Mouse (Mus musculus) spleen, postnatal 4 days (tissue): ENCODE measurements around the gene Actl6a.
A peak's percentile ranks its signal among the peaks of the same experiment; 100 is the strongest.
"Not testable (repeated sequence)": the region's sequence is repeated elsewhere in the genome, so short reads cannot be mapped to it uniquely, and the experiment has no call there.

Experiments used
- DNase-seq, 2 experiments: peaks; one replicate each; pipeline ENCODE4 v3.0.0; 2022; ENCODE audit warnings: low spot score in 2 of 2

Gene Actl6a

DNA sequence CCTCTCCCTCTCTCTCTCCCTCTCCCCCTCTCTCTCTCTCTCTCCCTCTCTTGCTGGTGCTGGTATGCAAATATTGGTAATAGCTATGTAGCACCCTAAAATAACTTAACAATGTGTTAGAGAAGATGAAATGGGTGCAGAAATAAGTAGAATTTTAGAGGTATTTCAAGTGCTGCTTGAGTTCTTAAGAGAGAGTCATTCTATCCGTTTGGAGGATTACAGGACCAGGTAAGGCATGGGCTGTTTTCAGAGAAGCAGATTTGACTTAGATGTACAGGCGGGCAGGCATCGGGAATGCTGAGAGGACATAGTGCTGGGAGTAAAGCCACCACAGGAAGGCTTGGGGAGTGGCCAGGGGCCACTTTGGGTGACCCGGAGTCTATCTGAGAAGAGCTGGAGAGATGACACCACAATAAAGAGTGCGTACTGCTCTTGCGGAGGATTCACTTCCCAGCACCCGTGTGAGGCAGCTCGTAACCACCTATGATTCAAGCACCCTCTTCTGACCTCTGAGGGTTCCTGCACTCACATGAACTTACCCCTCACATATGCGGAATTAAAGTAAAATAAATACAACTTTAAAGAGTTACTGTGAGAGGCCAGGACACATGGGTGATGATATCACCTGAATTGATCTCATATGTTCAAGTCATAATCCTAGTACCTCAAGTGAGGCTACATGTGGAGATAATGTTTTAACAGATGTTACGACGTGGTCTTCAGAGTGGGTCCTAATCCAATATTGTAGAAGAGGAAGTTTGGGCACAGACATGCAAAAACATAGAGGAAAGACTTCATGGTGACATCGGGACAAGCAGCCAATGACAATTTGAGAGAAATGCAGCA, 11.1 kb upstream of the Actl6a start:
- DNase-seq, result no peak

DNA sequence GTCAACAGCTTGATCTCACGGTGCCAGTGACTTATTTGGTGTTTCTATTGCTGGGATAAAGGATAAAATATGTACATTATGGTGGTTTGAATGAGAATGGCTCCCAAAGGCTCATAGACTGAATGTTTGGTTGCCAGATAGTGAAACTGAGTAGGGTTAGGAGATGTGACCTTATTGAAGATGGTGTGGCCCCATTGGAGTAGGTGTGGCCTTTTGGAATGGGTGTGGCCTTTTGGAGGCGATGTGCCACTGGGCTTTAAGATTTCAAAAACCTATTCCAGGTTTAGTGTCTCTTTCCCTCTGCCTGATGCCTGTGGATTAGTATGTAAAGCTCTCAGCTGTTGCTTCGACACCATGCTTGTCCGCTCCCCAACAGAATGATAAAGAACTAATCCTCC, 10.5 kb upstream of the Actl6a start:
- no peak for DNase-seq

DNA sequence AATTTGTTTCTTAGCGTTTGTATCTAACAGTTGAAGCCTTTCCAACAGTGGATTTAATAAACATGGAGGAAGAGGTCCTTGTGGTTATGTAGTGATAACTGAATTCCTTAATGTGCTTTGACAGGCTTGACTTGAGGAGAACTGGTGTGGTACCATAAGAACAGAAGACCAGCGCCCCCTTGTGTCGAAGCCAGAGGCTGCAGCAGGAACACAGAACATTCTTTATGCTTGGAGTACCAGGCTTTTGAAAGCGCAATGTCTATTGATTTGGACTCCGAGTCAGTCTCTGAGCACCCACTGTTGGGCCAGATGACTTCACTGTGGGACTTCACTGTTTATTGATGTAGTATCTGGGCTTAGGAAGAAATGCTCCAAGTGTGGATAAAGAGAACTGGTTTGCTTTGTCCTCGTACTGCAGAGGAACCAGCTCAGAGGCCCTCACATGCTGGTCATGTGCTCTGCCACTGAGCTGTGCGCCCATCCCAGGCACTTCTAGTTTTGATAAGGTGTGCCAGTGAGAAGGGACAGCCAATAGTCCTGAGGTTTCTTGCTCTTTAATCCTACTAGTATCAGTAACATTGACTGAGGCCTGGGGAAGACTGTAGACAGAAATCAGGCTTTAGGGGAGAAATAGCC, 7.8 kb upstream of the Actl6a start:
- DNase-seq, result peak; percentile 83 to 94

DNA sequence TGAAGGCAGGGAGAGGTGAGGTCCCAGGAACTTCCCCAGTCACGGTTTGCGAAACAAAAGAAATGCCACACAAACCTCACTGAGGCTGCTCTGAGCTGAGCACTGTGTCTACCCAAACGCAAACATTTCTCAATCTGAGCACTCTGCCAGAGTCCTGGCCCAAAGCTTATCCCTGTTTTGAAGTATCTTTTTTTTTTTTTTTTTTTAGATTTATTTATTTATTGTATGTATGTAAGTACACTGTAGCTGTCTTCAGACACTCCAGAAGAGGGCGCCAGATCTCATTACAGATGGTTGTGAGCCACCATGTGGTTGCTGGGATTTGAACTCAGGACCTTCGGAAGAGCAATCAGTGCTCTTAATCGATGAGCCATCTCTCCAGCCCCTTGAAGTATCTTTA, 2.1 kb upstream of the Actl6a start:
- not testable (repeated sequence) for DNase-seq

DNA sequence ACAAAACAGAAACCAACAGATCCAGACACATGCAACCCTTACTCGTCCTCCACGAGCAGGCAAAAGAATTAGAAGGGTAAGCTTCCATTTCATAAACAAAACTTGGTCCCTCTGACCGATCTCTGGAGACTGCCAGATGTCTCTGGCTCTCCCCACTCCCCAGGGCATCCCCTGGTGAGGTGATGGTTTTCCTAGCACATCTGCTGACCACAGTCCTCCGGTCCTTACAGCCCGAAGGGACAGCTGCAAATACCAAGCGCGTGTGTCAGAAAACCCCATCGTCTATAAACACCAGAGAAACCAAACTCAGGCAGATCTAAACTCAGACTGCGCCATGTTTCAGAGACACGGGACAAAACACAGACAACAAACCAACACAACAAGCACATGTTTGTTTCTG, 1.5 kb upstream of the Actl6a start:
- DNase-seq, result not testable (repeated sequence)

DNA sequence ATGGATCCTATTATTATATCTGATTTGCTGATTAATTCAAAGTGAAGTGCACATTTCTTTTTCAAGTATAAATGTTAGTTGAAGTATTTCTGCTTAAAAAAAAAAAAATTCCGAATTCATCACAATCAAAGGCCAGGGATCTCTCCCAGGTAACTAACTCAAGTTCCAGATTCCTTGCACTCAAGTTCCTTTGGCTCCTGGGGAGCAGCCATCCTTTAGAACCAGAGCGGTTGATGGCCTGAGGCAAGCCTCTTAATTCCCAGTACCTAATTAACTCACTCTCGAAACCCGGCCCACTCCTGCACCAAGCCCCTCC, 1.9 kb downstream of the Actl6a start:
- no peak for DNase-seq

DNA sequence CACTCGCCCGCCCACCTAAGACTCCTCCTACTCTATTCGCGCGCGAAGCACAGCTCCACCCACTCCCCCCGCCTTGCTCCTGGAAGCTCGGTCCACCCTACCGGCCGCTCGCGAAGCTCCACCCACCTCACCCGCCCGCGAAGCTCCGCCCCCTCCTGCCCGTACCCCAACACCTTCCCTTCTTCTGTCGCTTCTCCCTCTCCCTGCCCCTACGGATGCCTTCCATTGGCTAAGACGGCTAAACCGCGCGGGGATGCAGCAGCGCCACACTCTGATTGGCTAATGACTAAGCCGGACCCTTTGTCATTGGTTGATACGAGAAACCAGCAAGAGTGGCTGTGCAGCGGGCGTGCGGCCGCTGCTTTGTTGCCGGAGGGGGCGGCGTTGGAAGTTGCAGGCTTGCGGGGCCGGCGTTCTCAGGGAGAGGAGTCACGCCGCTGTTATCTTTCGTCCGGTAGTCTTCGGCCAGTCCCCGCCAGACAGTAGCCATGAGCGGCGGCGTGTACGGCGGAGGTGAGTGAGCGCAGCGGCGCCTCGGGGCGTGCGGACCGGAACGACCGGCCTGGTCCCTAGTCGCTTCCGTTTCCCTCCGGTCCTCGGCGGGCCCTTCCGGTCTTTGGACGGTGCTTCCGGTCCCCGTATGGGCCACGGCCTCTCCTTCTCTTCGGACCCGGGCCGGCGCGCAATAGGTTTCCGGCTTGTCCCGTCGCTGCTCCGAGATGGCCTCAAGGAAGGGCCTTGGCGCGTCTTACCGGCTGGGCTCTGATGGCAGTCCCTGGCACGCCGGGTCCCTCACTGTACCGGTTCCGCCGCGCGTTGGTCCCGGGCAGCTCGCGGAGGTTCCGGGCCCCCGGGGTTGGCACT, 2.5 kb downstream of the Actl6a start:
- peak; percentile 100 for DNase-seq

DNA sequence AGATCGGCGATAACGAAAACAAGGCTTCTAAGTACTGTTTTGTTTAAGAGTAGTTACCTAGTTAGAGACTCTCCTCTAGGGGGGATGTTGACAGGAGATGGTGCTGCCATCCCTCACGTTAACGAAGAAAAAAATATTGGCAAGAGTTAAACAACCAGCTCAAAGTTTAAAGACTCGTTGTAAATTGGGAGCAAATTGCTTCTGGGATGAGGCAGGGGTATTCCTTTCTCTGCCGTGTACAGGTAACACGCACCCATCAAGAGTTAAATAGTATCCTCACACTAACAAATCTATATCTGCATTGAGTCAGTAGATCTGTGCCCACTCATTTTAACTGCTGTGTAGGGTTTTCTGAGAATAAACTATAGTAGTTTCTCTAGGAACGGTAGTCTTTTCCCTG, 3.3 kb downstream of the Actl6a start:
- DNase-seq, result no peak

DNA sequence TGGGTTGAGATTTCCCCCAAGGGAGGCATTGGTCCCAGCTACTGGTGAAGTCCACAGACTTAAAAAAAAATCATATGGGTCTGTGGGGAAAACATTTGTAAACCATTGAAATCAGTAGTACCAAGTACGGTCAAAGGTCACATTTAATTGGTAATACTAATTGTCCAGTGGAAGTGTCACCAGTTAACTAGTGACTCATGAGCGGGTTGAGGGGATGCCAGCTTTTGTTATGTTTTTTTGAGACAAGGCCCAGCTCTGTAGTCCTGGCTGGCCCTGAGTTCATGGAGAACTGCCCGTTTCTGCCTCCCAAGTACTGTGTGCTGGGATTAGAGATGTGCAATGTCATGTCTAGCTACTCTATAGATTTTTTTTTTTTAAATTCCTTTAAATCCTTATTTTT, 7.6 kb downstream of the Actl6a start:
- no peak for DNase-seq

DNA sequence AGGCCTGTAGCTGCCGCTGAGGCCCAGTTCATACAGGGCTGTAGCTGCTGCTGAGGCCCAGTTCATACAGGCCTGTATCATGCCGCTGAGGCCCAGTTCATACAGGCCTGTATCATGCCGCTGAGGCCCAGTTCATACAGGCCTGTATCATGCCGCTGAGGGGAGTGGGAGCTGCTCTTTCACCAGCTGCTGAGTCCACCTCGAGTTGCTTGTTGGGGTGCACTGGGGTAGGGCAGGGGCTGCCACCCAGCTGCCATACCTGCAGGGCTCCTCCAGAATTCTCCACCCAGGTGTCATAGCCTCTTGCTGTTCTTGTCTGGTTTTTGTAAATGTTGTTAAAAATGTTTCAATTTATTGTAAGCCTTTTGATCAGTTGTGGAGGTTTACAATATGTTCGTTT, 11.3 kb downstream of the Actl6a start:
- DNase-seq, result not testable (repeated sequence)

DNA sequence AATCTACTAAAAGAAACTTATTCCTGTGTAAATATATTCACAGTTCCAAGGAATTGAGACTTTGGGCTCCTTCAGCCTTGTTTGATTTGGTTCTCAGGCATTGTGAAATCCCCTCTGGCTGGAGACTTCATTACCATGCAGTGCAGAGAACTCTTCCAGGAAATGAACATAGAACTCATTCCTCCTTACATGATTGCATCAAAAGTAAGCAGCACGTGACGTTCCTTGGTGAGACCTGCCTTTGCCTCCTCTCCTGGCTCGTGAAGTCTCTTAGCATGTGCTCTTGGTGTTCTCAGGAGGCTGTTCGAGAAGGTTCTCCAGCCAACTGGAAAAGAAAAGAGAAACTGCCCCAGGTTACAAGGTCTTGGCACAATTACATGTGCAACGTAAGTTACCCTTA, 12.2 kb downstream of the Actl6a start:
- no peak for DNase-seq

DNA sequence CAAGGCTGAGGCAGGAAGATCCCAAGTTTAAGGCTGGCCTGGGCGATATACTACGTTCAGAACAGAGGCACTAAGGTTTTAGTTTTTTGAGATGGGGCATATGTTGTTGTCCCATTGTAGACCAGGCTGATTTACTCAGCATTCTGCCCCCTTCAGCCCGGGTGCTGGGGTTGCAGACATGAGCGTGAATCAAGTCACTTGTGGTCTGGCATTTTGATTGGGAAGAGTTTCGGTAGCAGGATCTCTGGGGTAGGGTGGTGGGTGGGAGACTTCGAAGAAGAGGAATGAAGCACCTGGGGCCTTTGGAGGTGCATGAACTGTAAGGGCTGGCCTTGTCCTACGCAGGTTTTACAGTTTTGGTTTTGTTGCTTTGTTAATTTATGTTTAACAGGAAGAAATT, 18.1 kb downstream of the Actl6a start:
- DNase-seq, result no peak

DNA sequence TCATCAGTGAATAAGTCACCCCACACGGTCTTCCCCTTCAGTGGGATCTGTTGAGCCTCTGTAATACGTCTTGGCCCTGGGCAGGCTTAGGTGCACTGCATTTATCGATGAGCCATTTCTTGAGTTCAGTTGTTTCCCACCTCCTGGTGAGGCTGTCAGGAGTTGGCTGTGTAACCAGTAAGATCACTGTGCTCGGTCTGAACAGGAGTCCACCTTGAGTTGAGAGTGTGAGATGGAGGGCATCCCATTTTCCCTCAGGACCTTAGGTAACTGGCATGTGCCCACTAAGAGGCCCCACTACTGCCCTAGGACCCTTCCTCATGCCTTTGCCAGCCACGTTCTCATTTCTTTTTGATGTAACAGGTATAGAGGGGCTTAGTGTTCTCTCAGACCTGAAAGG, 19.9 kb downstream of the Actl6a start:
- DNase-seq, result no peak

DNA sequence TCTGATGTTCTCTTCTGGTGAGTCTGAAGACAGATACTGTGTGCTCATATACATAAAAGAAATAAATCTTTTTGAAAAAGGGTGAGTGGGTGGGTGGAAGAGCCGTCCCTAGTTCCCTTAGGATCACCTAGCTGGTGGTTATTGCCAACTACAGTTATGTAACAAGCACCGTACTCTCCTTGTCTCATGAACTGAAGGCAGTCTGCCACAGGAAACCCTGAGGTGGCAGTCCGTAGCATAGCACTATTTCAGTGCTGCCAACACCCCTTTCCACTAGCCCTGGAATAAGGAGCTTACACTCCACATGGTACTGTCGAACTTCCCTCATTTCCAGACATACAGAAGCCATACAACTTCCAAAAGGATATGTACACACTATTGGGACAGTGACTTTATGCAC, 21.8 kb downstream of the Actl6a start:
- no peak for DNase-seq

DNA sequence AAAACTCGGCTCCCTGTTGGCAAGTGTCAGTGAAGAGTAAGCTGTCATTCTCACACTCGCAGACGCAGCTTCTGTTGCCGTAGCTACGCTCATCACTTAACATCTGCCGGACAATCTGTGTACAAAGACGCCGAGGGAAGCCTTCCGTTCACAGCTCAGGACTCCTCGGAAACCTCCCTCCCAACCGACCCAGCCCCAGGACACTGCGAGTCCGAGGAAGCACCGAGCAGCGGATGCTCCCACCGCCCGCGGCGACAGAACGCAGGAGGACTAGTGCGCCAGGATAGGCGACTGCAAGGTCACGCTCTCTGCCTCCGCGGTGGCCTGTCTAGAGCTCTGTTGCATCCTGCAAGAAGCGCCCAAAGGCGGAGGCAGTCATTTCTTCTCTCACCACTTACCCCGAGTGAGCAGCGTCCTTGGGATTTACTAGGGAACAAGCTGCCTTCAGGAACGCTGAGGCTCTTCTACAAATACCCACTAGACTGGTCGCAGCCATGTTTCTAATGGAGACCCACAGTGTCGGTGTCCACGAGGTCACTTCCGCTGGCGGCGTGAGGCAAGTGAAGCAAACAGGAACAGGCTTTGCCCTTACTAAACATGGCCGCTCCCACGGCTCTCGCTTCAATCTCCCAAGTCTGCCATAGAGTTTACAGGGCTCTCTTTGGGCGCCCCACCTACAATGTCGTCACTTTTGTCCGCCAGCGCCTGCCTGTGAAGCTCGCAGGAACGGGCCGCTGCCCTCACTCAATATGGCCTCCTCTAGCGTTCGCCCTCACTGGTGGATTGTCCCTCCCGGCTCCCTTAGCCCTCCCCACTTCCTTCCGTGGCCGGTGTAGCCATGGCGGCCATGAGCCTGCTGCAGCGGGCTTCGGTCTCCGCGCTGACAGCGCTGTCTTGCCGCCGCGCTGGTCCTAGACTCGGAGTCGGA, 30.4 kb downstream of the Actl6a start, which contains the start of gene Ndufb5:
Gene Ndufb5, plus strand, starts transcription at position 747 of the 928 bp plus-strand sequence.
- DNase-seq, result peak; percentile 95 to 96

DNA sequence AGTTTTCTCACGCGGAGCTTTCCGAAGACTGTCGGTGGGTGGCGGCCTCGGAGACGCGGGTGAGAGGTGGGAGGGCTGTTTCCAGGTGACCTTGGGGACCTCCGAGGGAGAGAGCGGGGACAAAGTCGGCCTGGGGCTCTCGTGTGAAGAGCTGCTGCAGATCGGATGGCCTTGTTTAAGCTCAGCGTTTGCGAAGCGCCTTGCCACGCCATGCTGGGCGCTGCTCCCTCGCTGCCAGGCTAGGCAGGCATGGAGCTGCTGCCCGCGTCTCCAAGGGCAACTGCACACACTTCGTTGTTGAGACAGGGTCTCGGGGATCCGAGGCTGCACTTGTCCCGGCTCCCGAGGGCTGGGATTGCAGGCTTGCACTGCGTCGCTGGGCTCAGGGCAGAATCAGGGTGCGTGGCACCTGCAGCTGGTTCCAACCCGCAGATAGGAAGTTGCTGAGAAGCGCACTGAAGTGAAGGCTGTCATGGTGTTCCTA, 31.1 kb downstream of the Actl6a start, which contains the start of gene Mrpl47:
Gene Mrpl47, minus strand, starts transcription at position 434 of the 484 bp plus-strand sequence.
- DNase-seq, result no peak

DNA sequence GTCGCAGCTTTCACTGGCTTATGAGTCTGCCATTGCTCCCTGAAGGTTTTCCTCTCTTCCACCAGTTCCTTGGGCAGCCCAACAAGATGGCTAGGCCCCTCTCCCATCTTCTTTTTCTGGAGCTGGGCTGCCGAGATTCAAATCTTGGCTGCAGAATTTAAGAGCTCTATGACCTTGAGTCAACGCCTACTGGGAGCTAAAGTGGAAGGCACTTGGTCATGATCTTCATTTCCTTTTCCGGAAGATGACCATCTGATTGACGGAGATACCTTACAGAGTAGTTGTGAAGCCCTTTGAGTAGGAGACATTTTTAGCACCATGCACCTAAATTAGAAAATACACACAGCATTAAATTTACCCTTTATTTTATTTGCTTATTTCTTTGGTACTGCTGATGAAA, 32.5 kb downstream of the Actl6a start:
- DNase-seq, result no peak

DNA sequence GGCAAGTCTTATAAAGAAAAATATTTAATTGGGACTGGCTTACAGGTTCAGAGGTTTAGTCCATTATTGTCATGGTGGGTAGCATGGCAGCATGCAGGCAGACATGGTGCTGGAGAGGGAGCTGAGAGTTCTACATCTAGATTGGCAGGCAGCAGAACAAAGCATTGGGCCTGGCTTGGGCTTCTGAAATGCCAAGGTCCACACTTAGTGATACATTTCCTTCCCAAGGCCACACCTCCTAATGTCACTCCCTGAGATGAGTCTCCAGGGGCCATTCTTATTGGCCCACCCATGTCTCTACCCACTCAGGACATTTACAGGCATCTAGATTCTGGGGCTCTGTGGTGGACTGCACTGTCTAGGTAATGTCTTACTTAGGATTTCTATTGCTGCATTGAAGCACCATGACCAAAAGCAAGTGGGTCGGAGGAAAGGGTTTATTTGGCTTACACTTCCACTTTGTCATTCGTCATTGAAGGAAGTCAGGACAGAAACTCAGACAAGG, 36.2 kb downstream of the Actl6a start:
- no peak for DNase-seq

DNA sequence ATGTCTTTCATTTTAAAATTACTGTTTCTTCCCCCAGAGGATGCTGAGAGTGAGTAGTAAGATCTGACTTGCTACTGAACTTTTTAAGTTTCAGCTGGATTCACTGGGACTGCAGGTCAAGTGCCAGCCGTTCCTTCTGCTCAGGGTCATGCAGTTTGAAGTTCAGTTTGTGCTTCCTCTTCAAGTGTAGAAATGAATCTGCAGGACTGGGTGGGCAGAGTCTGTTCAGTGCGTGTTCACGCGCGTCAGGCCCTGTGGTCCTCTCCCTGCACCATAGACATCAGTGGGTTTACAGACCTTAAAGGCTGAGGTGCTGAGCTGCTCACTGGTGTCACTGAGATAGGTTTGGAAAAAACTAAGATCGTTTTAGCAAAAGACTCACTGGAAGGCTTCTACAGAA, 38.9 kb downstream of the Actl6a start:
- no peak for DNase-seq

DNA sequence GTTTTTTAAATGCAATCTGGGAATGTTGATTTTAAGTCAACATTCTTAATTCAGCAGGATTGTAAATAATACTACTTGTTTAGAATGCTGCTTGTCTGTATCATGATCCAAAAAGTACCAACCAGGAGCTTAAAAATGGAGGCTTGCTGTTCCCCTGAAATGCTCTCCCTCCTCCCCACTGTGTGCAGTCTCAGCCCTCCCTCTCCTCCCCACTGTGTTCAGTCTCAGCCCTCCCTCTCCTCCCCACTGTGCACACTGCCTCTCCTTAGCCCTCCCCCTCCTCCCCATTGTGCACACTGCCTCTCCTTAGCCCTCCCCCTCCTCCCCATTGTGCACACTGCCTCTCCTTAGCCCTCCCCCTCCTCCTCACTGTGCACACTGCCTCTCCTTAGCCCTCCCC, 39.3 kb downstream of the Actl6a start:
- not testable (repeated sequence) for DNase-seq

DNA sequence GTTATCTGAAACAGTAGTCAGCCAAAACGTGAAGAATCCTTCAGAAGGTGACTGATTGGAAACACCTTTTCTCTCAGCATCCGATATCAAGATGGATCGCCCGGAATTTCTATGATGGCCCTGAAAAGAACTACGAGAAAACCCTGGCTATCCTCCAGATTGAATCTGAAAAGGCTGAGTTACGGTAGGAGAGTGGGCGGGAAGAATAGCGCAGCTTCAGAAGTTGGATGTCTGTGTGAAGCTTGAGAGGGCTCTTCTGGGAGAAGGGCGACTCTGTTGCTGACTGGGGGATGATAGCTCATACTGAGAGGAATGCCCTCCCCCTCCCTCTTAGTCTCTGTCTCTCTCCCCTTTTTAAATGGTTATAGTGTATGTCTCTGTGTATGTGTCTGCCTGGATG, 42.3 kb downstream of the Actl6a start:
- DNase-seq, result no peak
